Mouse (Mus musculus): ENCODE results near the gene Adgrg2.
A peak's percentile ranks its signal among the peaks of the same experiment; 100 is the strongest.

Adgrg2 gene

GRCm38 (mm10) chrX:160423737-160424136, 33.2 kb downstream of the Adgrg2 start:
- Histone ChIP-seq H3K27me3 (ENCODE audit: insufficient read depth, low read length) (no peaks in the 10 kb centered on the region), H3K9me3 (ENCODE audit: low read length) (no peaks in the 10 kb centered on the region), H3K36me3 (ENCODE audit: insufficient read depth, low read length) (no peaks in the 10 kb centered on the region), H3K4me1 (replicated peaks; ENCODE audit: low read depth, low read length) (no peaks in the 10 kb centered on the region), H3K4me3 (replicated peaks; ENCODE audit: low read length) (no peak overlapping the region)
- TF ChIP-seq NANOG (IDR thresholded peaks at IDR 0.05; ENCODE audit: borderline replicate concordance, low read length) (no peak), CTCF (conservative IDR thresholded peaks at IDR 0.05; ENCODE audit: low read length) (no peak)

GRCm38 (mm10) chrX:160426486-160426885, 36.0 kb downstream of the Adgrg2 start:
- no peaks in the 10 kb centered on the region for H3K9me3 ChIP-seq (ENCODE audit: low read length)
- no peaks in the 10 kb centered on the region for H3K27me3 ChIP-seq (ENCODE audit: insufficient read depth, low read length)
- no peaks in the 10 kb centered on the region for H3K4me1 ChIP-seq (replicated peaks; ENCODE audit: low read depth, low read length)
- H3K36me3 ChIP-seq (ENCODE audit: insufficient read depth, low read length), result no peaks in the 10 kb centered on the region
- no peak overlapping the region for H3K4me3 ChIP-seq (replicated peaks; ENCODE audit: low read length)
- TF ChIP-seq POU5F1 (IDR thresholded peaks at IDR 0.05; ENCODE audit: borderline replicate concordance, low read length) (no peak), CTCF (conservative IDR thresholded peaks at IDR 0.05; ENCODE audit: low read length) (no peak), NANOG (IDR thresholded peaks at IDR 0.05; ENCODE audit: borderline replicate concordance, low read length) (no peak)

DNA sequence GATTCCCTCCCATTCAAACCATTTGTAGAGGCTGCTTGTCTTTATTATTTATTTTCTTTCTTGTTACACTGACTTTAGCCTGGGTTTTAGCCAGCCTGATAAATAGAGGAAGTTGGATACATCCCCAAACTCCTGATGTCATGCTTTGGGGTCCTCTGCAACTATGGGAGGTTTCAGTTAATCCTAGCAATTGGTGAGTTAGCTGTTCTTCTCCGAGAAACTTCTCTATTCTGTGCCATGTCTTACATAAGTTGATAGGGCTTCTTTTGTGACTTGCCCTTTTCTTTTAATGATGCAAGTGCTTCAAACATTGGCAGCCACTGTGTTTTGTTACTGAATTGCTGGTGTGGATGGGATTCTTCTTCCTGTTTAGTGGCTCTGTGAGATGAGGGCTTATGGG, 36.4 kb downstream of the Adgrg2 start:
- Histone ChIP-seq H3K4me1 (replicated peaks; ENCODE audit: low read depth, low read length) (no peaks in the 10 kb centered on the region), H3K4me3 (replicated peaks; ENCODE audit: low read length) (no peak overlapping the region), H3K9me3 (ENCODE audit: low read length) (no peaks in the 10 kb centered on the region), H3K36me3 (ENCODE audit: insufficient read depth, low read length) (no peaks in the 10 kb centered on the region), H3K27me3 (ENCODE audit: insufficient read depth, low read length) (no peaks in the 10 kb centered on the region)
- no peak for TF ChIP-seq CTCF (conservative IDR thresholded peaks at IDR 0.05; ENCODE audit: low read length)
- no peak for TF ChIP-seq NANOG (IDR thresholded peaks at IDR 0.05; ENCODE audit: borderline replicate concordance, low read length)

DNA sequence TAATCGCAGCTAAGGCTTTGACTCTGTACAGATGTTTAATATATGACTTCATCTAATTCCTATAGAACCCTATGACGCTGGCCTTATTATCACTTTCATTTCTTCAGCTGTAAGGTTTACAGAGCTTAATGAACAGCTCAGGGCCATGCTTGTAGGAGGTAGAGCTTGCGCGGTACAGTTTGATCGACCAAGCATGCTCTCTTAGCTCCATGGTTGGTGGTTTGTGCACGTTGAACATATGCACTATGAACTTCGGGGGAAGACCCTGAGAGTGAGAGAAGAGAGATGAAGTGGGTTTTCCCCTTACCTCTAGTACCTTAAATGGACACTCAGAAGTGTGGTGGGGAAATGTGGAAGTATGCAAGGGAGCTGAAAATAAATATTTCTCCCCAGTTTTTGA, 41.7 kb downstream of the Adgrg2 start:
- Histone ChIP-seq H3K36me3 (ENCODE audit: insufficient read depth, low read length) (no peaks in the 10 kb centered on the region), H3K4me1 (replicated peaks; ENCODE audit: low read depth, low read length) (no peaks in the 10 kb centered on the region), H3K27me3 (ENCODE audit: insufficient read depth, low read length) (no peaks in the 10 kb centered on the region), H3K9me3 (ENCODE audit: low read length) (no peaks in the 10 kb centered on the region), H3K4me3 (replicated peaks; ENCODE audit: low read length) (no peak overlapping the region)
- TF ChIP-seq POU5F1 (IDR thresholded peaks at IDR 0.05; ENCODE audit: borderline replicate concordance, low read length), result no peak
- TF ChIP-seq NANOG (IDR thresholded peaks at IDR 0.05; ENCODE audit: borderline replicate concordance, low read length), result no peak
- TF ChIP-seq CTCF (conservative IDR thresholded peaks at IDR 0.05; ENCODE audit: low read length), result no peak

GRCm38 (mm10) chrX:160441272-160441671, 50.8 kb downstream of the Adgrg2 start:
- Histone ChIP-seq H3K27me3 (ENCODE audit: insufficient read depth, low read length) (no peaks in the 10 kb centered on the region), H3K4me1 (replicated peaks; ENCODE audit: low read depth, low read length) (no peaks in the 10 kb centered on the region), H3K4me3 (replicated peaks; ENCODE audit: low read length) (no peak overlapping the region), H3K36me3 (ENCODE audit: insufficient read depth, low read length) (no peaks in the 10 kb centered on the region), H3K9me3 (ENCODE audit: low read length) (no peaks in the 10 kb centered on the region)
- TF ChIP-seq POU5F1 (IDR thresholded peaks at IDR 0.05; ENCODE audit: borderline replicate concordance, low read length) (no peak), NANOG (IDR thresholded peaks at IDR 0.05; ENCODE audit: borderline replicate concordance, low read length) (no peak), CTCF (conservative IDR thresholded peaks at IDR 0.05; ENCODE audit: low read length) (no peak)

DNA sequence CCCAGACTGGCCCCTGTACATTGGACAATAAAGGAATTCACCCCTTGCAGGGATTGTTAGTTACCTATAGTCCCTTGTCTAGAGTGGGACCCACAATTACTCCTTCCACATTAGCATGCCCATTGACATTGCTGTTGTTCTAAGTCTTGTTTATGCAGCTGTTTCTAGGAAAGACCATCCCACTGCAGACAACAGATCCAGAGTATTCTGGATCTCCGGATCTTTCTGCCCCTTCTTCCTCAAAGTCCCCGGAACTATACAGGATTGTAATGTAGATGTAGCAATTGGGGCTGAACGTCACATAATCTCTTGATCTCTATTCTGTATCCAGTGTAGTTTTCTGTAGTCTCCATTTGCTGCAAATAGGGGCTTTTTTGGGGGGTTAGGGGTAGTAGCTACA, 57.9 kb downstream of the Adgrg2 start:
- H3K36me3 ChIP-seq (ENCODE audit: insufficient read depth, low read length), result no peaks in the 10 kb centered on the region
- H3K9me3 ChIP-seq (ENCODE audit: low read length), result no peaks in the 10 kb centered on the region

GRCm38 (mm10) chrX:160449363-160449762, 58.9 kb downstream of the Adgrg2 start:
- Histone ChIP-seq H3K36me3 (ENCODE audit: insufficient read depth, low read length) (no peaks in the 10 kb centered on the region), H3K4me1 (replicated peaks; ENCODE audit: low read depth, low read length) (no peaks in the 10 kb centered on the region), H3K9me3 (ENCODE audit: low read length) (no peaks in the 10 kb centered on the region), H3K4me3 (replicated peaks; ENCODE audit: low read length) (no peak overlapping the region), H3K27me3 (ENCODE audit: insufficient read depth, low read length) (no peaks in the 10 kb centered on the region)
- TF ChIP-seq POU5F1 (IDR thresholded peaks at IDR 0.05; ENCODE audit: borderline replicate concordance, low read length) (no peak), CTCF (conservative IDR thresholded peaks at IDR 0.05; ENCODE audit: low read length) (no peak), NANOG (IDR thresholded peaks at IDR 0.05; ENCODE audit: borderline replicate concordance, low read length) (no peak)

More for the DNA sequence above, 57.9 kb downstream of the Adgrg2 start:
- Histone ChIP-seq H3K4me1 (replicated peaks; ENCODE audit: low read depth, low read length) (no peaks in the 10 kb centered on the region), H3K4me3 (replicated peaks; ENCODE audit: low read length) (no peak overlapping the region), H3K27me3 (ENCODE audit: insufficient read depth, low read length) (no peaks in the 10 kb centered on the region)
- no peak for TF ChIP-seq POU5F1 (IDR thresholded peaks at IDR 0.05; ENCODE audit: borderline replicate concordance, low read length)
- peak; percentile 20; the same call in 1 of the 2 replicates for TF ChIP-seq NANOG (IDR thresholded peaks at IDR 0.05; ENCODE audit: borderline replicate concordance, low read length)

- H3K4me3 ChIP-seq (replicated peaks; ENCODE audit: low read length), result no peak overlapping the region
- H3K27me3 ChIP-seq (ENCODE audit: insufficient read depth, low read length), result no peaks in the 10 kb centered on the region
- no peak for TF ChIP-seq NANOG (IDR thresholded peaks at IDR 0.05; ENCODE audit: borderline replicate concordance, low read length)
- no peak for TF ChIP-seq POU5F1 (IDR thresholded peaks at IDR 0.05; ENCODE audit: borderline replicate concordance, low read length)
- TF ChIP-seq CTCF (conservative IDR thresholded peaks at IDR 0.05; ENCODE audit: low read length), result no peak
- no peaks in the 10 kb centered on the region for H3K36me3 ChIP-seq (ENCODE audit: insufficient read depth, low read length)
- H3K4me1 ChIP-seq (replicated peaks; ENCODE audit: low read depth, low read length), result no peaks in the 10 kb centered on the region
- no peaks in the 10 kb centered on the region for H3K9me3 ChIP-seq (ENCODE audit: low read length)
Measured at GRCm38 (mm10) chrX:160455686-160456085, 65.2 kb downstream of the Adgrg2 start.

DNA sequence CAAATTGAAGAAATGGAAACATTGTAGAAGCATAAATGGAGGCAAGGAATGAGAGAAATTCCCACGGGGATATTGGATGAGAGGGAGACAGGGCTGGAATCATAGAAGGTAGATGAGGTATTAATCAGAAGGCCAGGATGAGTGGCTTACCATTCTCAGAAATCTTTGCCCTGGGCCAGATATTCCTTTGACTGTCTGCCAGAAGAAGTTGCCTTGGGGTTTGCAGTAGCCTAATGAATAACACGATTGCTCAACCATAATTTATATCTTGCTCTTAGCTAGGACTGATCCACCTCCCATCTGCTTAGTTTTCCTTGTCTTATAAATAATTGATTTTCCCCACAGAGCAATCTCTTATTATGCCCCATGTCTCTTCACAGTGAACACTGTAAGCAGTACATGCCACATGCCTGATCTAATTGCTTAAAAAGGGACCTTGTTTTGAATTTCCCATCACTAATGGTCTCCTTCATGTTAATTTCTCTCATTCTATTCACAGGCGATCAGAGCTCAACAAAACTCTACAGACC, 80.8 kb downstream of the Adgrg2 start:
- Histone ChIP-seq H3K27me3 (ENCODE audit: insufficient read depth, low read length) (no peaks in the 10 kb centered on the region), H3K36me3 (ENCODE audit: insufficient read depth, low read length) (no peaks in the 10 kb centered on the region), H3K4me1 (replicated peaks; ENCODE audit: low read depth, low read length) (no peaks in the 10 kb centered on the region), H3K9me3 (ENCODE audit: low read length) (no peaks in the 10 kb centered on the region), H3K4me3 (replicated peaks; ENCODE audit: low read length) (no peak overlapping the region)
- TF ChIP-seq NANOG (IDR thresholded peaks at IDR 0.05; ENCODE audit: borderline replicate concordance, low read length) (no peak), CTCF (conservative IDR thresholded peaks at IDR 0.05; ENCODE audit: low read length) (no peak), POU5F1 (IDR thresholded peaks at IDR 0.05; ENCODE audit: borderline replicate concordance, low read length) (no peak)
